Mouse (Mus musculus): ENCODE measurements around the gene Unc50. TPM values are rescaled to one million over a fixed set of nuclear protein-coding genes. Genes with fewer than 3 reads are reported as not detected.
A peak's percentile ranks its signal among the peaks of the same experiment; 100 is the strongest.

Gene Unc50
- polyA plus RNA-seq, 1 experiment from 2014 or later = 78.6 TPM

DNA sequence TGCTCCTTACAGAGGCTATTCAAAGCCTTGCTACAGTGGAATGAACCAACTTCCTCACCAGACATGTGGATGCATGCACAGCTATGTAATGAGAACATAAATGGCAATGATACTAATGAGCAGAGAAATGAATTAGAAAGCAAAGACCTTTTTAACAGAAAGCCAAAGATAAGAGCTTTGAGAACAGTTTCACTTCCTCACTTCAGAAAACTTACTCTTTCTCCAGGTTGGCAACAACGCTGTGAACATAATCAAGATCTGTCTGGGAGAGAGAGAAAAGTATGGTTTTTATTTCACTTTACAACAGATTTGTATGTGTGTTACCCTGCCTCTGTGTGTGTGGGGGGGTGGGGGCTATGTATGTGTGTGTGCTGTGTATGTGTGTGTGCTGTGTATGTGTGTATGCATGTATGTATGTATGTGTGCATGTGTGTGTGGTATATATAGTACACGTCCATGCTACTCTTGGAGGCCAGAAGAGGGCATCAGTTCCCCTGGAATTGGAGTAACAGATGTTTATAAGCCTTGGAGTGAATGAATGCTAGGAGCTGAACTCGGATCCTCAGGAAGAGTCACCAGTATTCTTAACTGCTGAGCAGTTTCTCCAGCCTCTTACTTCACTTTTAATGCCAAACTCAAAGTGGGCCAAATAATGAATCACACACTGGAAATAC lies 36.5 kb downstream of the Unc50 start:
- Histone ChIP-seq H3K27me3 (ENCODE audit: insufficient read depth, low read length) (no peaks in the 10 kb centered on the region), H3K9ac (replicated peaks) (no peak overlapping the region), H3K27ac (ENCODE audit: low read depth) (no peak overlapping the region), H3K9me3 (ENCODE audit: low read length) (no peaks in the 10 kb centered on the region), H3K4me2 (ENCODE audit: low read depth, low read length) (no peak overlapping the region), H3K36me3 (replicated peaks; ENCODE audit: insufficient read depth, low read length) (no peaks in the 10 kb centered on the region), H3K4me3 (ENCODE audit: low read depth, low read length) (no peak overlapping the region), H3K4me1 (ENCODE audit: insufficient read depth) (no peaks in the 10 kb centered on the region)
- DNase-seq (no peak), ATAC-seq (no peak)
- 73% methylated on average over 3 of the region's 3 CpGs for WGBS (ENCODE audit: insufficient replicate concordance)
- TF ChIP-seq CTCF (IDR thresholded peaks at IDR 0.05; ENCODE audit: low read depth) = peak; percentile 40
- no peak for TF ChIP-seq EP300 (IDR thresholded peaks at IDR 0.05; ENCODE audit: low read depth)

- H3K9ac ChIP-seq (replicated peaks) = no peak overlapping the region
- H3K27ac ChIP-seq (ENCODE audit: low read depth) = no peak overlapping the region
- H3K4me2 ChIP-seq (ENCODE audit: low read depth, low read length) = no peak overlapping the region
- no peak for ATAC-seq
- H3K27me3 ChIP-seq (ENCODE audit: insufficient read depth, low read length) = no peaks in the 10 kb centered on the region
- H3K4me3 ChIP-seq (ENCODE audit: low read depth, low read length) = no peak overlapping the region
- no peak for DNase-seq
- H3K36me3 ChIP-seq (replicated peaks; ENCODE audit: insufficient read depth, low read length) = no peaks in the 10 kb centered on the region
- H3K4me1 ChIP-seq (ENCODE audit: insufficient read depth) = no peaks in the 10 kb centered on the region
- TF ChIP-seq CTCF (IDR thresholded peaks at IDR 0.05; ENCODE audit: low read depth) (no peak), EP300 (IDR thresholded peaks at IDR 0.05; ENCODE audit: low read depth) (no peak)
- H3K9me3 ChIP-seq (ENCODE audit: low read length) = no peaks in the 10 kb centered on the region
- 86% methylated on average over 4 of the region's 4 CpGs for WGBS (ENCODE audit: insufficient replicate concordance)
These were observed 37.9 kb downstream of the Unc50 start for GRCm38 (mm10) chr1:37467806-37468205.

DNA sequence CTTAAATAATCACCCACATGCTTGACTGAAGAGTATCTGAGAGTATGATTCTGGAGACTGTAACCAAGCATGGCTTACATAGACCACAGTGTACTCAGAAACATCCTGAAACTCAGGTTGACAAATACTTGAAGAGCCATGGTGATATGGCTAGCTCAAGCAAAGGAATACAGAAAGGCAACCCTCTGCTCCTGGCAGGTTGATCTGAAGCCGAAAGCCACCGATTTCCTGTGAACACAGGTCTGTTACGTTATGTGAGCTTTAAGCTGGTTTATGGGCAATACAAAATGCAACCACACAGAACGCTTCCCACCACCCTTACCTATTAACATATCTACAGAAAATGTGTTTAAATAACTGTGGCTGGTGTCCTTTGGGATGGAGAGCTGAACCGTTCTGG lies 39.1 kb downstream of the Unc50 start:
- Histone ChIP-seq H3K27ac (ENCODE audit: low read depth) (no peak overlapping the region), H3K36me3 (replicated peaks; ENCODE audit: insufficient read depth, low read length) (no peaks in the 10 kb centered on the region), H3K4me2 (ENCODE audit: low read depth, low read length) (no peak overlapping the region), H3K9ac (replicated peaks) (no peak overlapping the region), H3K4me1 (ENCODE audit: insufficient read depth) (peaks cover 3% of the 10 kb centered on the region), H3K9me3 (ENCODE audit: low read length) (no peaks in the 10 kb centered on the region), H3K27me3 (ENCODE audit: insufficient read depth, low read length) (no peaks in the 10 kb centered on the region), H3K4me3 (ENCODE audit: low read depth, low read length) (no peak overlapping the region)
- ATAC-seq = no peak
- no peak for DNase-seq
- TF ChIP-seq CTCF (IDR thresholded peaks at IDR 0.05; ENCODE audit: low read depth) (no peak), EP300 (IDR thresholded peaks at IDR 0.05; ENCODE audit: low read depth) (no peak)
- 81% methylated on average over 5 of the region's 5 CpGs for WGBS (ENCODE audit: insufficient replicate concordance)

- Histone ChIP-seq H3K27ac (ENCODE audit: low read depth) (peak overlapping the region; percentile 23; the same call in 1 of the 2 replicates), H3K4me2 (ENCODE audit: low read depth, low read length) (no peak overlapping the region), H3K9ac (replicated peaks) (no peak overlapping the region), H3K27me3 (ENCODE audit: insufficient read depth, low read length) (no peaks in the 10 kb centered on the region), H3K36me3 (replicated peaks; ENCODE audit: insufficient read depth, low read length) (no peaks in the 10 kb centered on the region), H3K4me1 (ENCODE audit: insufficient read depth) (peaks cover 7% of the 10 kb centered on the region), H3K9me3 (ENCODE audit: low read length) (no peaks in the 10 kb centered on the region), H3K4me3 (ENCODE audit: low read depth, low read length) (no peak overlapping the region)
- 79% methylated on average over 6 of the region's 6 CpGs for WGBS (ENCODE audit: insufficient replicate concordance)
- ATAC-seq = no peak
- no peak for DNase-seq
- TF ChIP-seq CTCF (IDR thresholded peaks at IDR 0.05; ENCODE audit: low read depth) = peak; percentile 40
- TF ChIP-seq EP300 (IDR thresholded peaks at IDR 0.05; ENCODE audit: low read depth) = no peak
These were observed 41.5 kb downstream of the Unc50 start for GRCm38 (mm10) chr1:37471179-37472148.

- WGBS (ENCODE audit: insufficient replicate concordance) = 43% methylated on average over 10 of the region's 10 CpGs
- H3K9me3 ChIP-seq (ENCODE audit: low read length) = no peaks in the 10 kb centered on the region
- H3K9ac ChIP-seq (replicated peaks) = no peak overlapping the region
- no peak for TF ChIP-seq EP300 (IDR thresholded peaks at IDR 0.05; ENCODE audit: low read depth)
- DNase-seq (no peak), ATAC-seq (no peak)
- no peak overlapping the region for H3K4me3 ChIP-seq (ENCODE audit: low read depth, low read length)
- no peaks in the 10 kb centered on the region for H3K27me3 ChIP-seq (ENCODE audit: insufficient read depth, low read length)
- peaks cover 10% of the 10 kb centered on the region for H3K4me1 ChIP-seq (ENCODE audit: insufficient read depth)
- H3K27ac ChIP-seq (ENCODE audit: low read depth) = 0 out of 2 replicates have a peak overlapping the region, but pooled peaks have one; percentile 39
- H3K36me3 ChIP-seq (replicated peaks; ENCODE audit: insufficient read depth, low read length) = no peaks in the 10 kb centered on the region
- H3K4me2 ChIP-seq (ENCODE audit: low read depth, low read length) = no peak overlapping the region
These were observed 43.3 kb downstream of the Unc50 start for GRCm38 (mm10) chr1:37473251-37473650.

GRCm38 (mm10) chr1:37474046-37474445 lies 44.1 kb downstream of the Unc50 start:
- H3K4me3 ChIP-seq (ENCODE audit: low read depth, low read length) = no peak overlapping the region
- H3K27me3 ChIP-seq (ENCODE audit: insufficient read depth, low read length) = no peaks in the 10 kb centered on the region
- no peaks in the 10 kb centered on the region for H3K36me3 ChIP-seq (replicated peaks; ENCODE audit: insufficient read depth, low read length)
- DNase-seq (no peak), ATAC-seq (no peak)
- no peaks in the 10 kb centered on the region for H3K9me3 ChIP-seq (ENCODE audit: low read length)
- no peak for TF ChIP-seq CTCF (IDR thresholded peaks at IDR 0.05; ENCODE audit: low read depth)
- no peak for TF ChIP-seq EP300 (IDR thresholded peaks at IDR 0.05; ENCODE audit: low read depth)
- peaks cover 17% of the 10 kb centered on the region for H3K4me1 ChIP-seq (ENCODE audit: insufficient read depth)
- peak overlapping the region; percentile 68 for H3K27ac ChIP-seq (ENCODE audit: low read depth)
- H3K9ac ChIP-seq (replicated peaks) = no peak overlapping the region
- 50% methylated on average over 8 of the region's 8 CpGs for WGBS (ENCODE audit: insufficient replicate concordance)
- peak overlapping the region; percentile 22; the same call in 1 of the 2 replicates for H3K4me2 ChIP-seq (ENCODE audit: low read depth, low read length)
